Mouse (Mus musculus) T-cell, adult 2 months (primary cell): ENCODE measurements around the gene Nat8f4.
"Not testable (repeated sequence)": the region's sequence is repeated elsewhere in the genome, so short reads cannot be mapped to it uniquely, and the experiment has no call there.

Source experiments
- DNase-seq: peaks from one replicate; pipeline ENCODE4 v3.0.0; 2022; ENCODE audit warnings: low spot score

The Nat8f4 gene

GRCm38 (mm10) chr6:85904642-85905061 lies at the start of gene Nat8f4:
Nat8f4 (minus strand) TSS chr6:85904884.
- peak; percentile 83 for DNase-seq

GRCm38 (mm10) chr6:85948549-85948948 lies 43.9 kb upstream of the Nat8f4 start:
- no peak for DNase-seq

GRCm38 (mm10) chr6:85942469-85942868 lies 37.8 kb upstream of the Nat8f4 start:
- DNase-seq: no peak

- no peak for DNase-seq
Measured at GRCm38 (mm10) chr6:85938701-85939100, 34.0 kb upstream of the Nat8f4 start.

GRCm38 (mm10) chr6:85936508-85937465 lies 32.1 kb upstream of the Nat8f4 start:
- DNase-seq: peak; percentile 79

- DNase-seq: no peak
Measured at GRCm38 (mm10) chr6:85935646-85936045, 31.0 kb upstream of the Nat8f4 start.

GRCm38 (mm10) chr6:85934047-85934446 lies 29.4 kb upstream of the Nat8f4 start:
- DNase-seq: no peak

GRCm38 (mm10) chr6:85929312-85929711 lies 24.6 kb upstream of the Nat8f4 start:
- no peak for DNase-seq

- no peak for DNase-seq
Measured at GRCm38 (mm10) chr6:85927476-85928464, 23.1 kb upstream of the Nat8f4 start.

GRCm38 (mm10) chr6:85926709-85927108 lies 22.0 kb upstream of the Nat8f4 start:
- no peak for DNase-seq

- DNase-seq: no peak
Measured at GRCm38 (mm10) chr6:85923643-85924042, 19.0 kb upstream of the Nat8f4 start.

- no peak for DNase-seq
Measured at GRCm38 (mm10) chr6:85919401-85919800, 14.7 kb upstream of the Nat8f4 start.

GRCm38 (mm10) chr6:85918341-85918740 lies 13.7 kb upstream of the Nat8f4 start:
- DNase-seq: not testable (repeated sequence)

- no peak for DNase-seq
Measured at GRCm38 (mm10) chr6:85916596-85916995, 11.9 kb upstream of the Nat8f4 start.

- DNase-seq: peak; percentile 89
Measured at GRCm38 (mm10) chr6:85915539-85916513, 11.1 kb upstream of the Nat8f4 start, which contains the start of gene Nat8f1. Nat8f1 (minus strand) TSS chr6:85915687.

- DNase-seq: no peak
Measured at GRCm38 (mm10) chr6:85915141-85915538, 10.5 kb upstream of the Nat8f4 start.

GRCm38 (mm10) chr6:85911587-85911986 lies 6.9 kb upstream of the Nat8f4 start, which contains the start of gene Tprkb:
Tprkb (plus strand) TSS chr6:85911865.
- no peak for DNase-seq

GRCm38 (mm10) chr6:85909704-85910103 lies 5.0 kb upstream of the Nat8f4 start:
- no peak for DNase-seq

- no peak for DNase-seq
Measured at GRCm38 (mm10) chr6:85908341-85908740, 3.7 kb upstream of the Nat8f4 start.

GRCm38 (mm10) chr6:85906911-85907351 lies 2.2 kb upstream of the Nat8f4 start:
- DNase-seq: not testable (repeated sequence)

GRCm38 (mm10) chr6:85902303-85902702 lies 2.4 kb downstream of the Nat8f4 start:
- no peak for DNase-seq
